Mouse (Mus musculus) neural tube, embryonic 13.5 days (tissue): ENCODE results near the gene Ccdc60. TPM values are rescaled to one million over a fixed set of nuclear protein-coding genes. Genes with fewer than 3 reads are reported as not detected.
A peak's percentile ranks its signal among the peaks of the same experiment; 100 is the strongest.
"Not testable (repeated sequence)": the region's sequence is repeated elsewhere in the genome, so short reads cannot be mapped to it uniquely, and the experiment has no call there.

Experiments
- ATAC-seq: fragments of 200-750 bp; cut with Nextera tagmentation; 2 replicates; pipeline ENCODE4 v1.8.0; 2017; ENCODE audit warnings: low read depth, mild to moderate bottlenecking, moderate TSS enrichment, moderate library complexity
- H3K27ac ChIP-seq: fragments of 300-500 bp; sonication (generic); replicated peaks from 2 replicates; pipeline ENCODE4 v1.5.1; 2015; ENCODE audit warnings: moderate library complexity, mild to moderate bottlenecking, inconsistent platforms
- H3K27me3 ChIP-seq: fragments of 300-500 bp; sonication (generic); 2 replicates; pipeline ENCODE4 v1.6.1; 2015; ENCODE audit warnings: mild to moderate bottlenecking, inconsistent platforms
- H3K36me3 ChIP-seq: fragments of 300-500 bp; sonication (generic); 2 replicates; pipeline ENCODE4 v1.6.1; 2015; ENCODE audit warnings: mild to moderate bottlenecking, inconsistent platforms
- H3K4me1 ChIP-seq: fragments of 300-500 bp; sonication (generic); replicated peaks from 2 replicates; pipeline ENCODE4 v1.6.1; 2015; ENCODE audit warnings: inconsistent platforms
- H3K4me2 ChIP-seq: fragments of 300-500 bp; sonication (generic); 2 replicates; pipeline ENCODE4 v1.6.1; 2015; ENCODE audit warnings: inconsistent platforms, mild to moderate bottlenecking, moderate library complexity
- H3K4me3 ChIP-seq: fragments of 300-500 bp; sonication (generic); 2 replicates; pipeline ENCODE4 v1.5.1; 2015; ENCODE audit warnings: mild to moderate bottlenecking, inconsistent platforms
- H3K9ac ChIP-seq: fragments of 300-500 bp; sonication (generic); 2 replicates; pipeline ENCODE4 v1.6.1; 2015; ENCODE audit warnings: moderate library complexity, mild to moderate bottlenecking, inconsistent platforms
- H3K9me3 ChIP-seq: fragments of 300-500 bp; sonication (generic); 2 replicates; pipeline ENCODE4 v1.6.1; 2016; ENCODE audit warnings: inconsistent platforms
- WGBS: fragments of 180-500 bp; shearing (Covaris S2); methylation state at CpG from one replicate; pipeline ENCODE4 v1.1.7; 2015; 5-methylcytosine and 5-hydroxymethylcytosine counted together
- polyA plus RNA-seq: library from polyadenylated mRNA; unstranded; fragments of >200 nt; fragmentation: Nextera tagmentation; extraction: Ambion mirVana; gene quantifications from 2 replicates; pipeline ENCODE4 v1.2.1, GENCODE M21; 2015

The Ccdc60 gene
- 0.82 and 1.0 TPM in 2 replicates for polyA plus RNA-seq

GRCm38 (mm10) chr5:116288849-116289570 lies at the start of gene Ccdc60:
Gene Ccdc60, minus strand, starts transcription at chr5:116288985.
- Histone ChIP-seq H3K9ac (peak within 1 kb of the TSS; percentile 61), H3K4me3 (0 out of 2 replicates have a peak within 1 kb of the TSS, but pooled peaks have one; percentile 1), H3K27ac (peak within 1 kb of the TSS; percentile 79)

GRCm38 (mm10) chr5:116336191-116336590 lies 47.4 kb upstream of the Ccdc60 start:
- Histone ChIP-seq H3K4me1 (peaks cover 8% of the 10 kb centered on the region), H3K36me3 (no peaks in the 10 kb centered on the region), H3K9ac (no peak overlapping the region), H3K27me3 (no peaks in the 10 kb centered on the region), H3K4me3 (no peak overlapping the region), H3K9me3 (no peaks in the 10 kb centered on the region), H3K27ac (no peak overlapping the region), H3K4me2 (no peak overlapping the region)
- no peak for ATAC-seq

More at GRCm38 (mm10) chr5:116288849-116289570, at the start of gene Ccdc60:
- peak within 1 kb of the TSS; percentile 45 for H3K4me2 ChIP-seq
- peaks cover 5% of the 10 kb centered on the region; the same call in 1 of the 2 replicates for H3K27me3 ChIP-seq
- no peaks in the 10 kb centered on the region for H3K9me3 ChIP-seq
- ATAC-seq = peak; percentile 64; the same call in 1 of the 2 replicates
- peaks cover 49% of the 10 kb centered on the region for H3K4me1 ChIP-seq
- no peaks in the 10 kb centered on the region for H3K36me3 ChIP-seq
- whole genome bisulfite sequencing = 5% methylated on average over 28 of the region's 28 CpGs

GRCm38 (mm10) chr5:116328911-116329310 lies 40.1 kb upstream of the Ccdc60 start:
- Histone ChIP-seq H3K4me1 (peaks cover 8% of the 10 kb centered on the region), H3K9me3 (peaks cover 7% of the 10 kb centered on the region; the same call in 1 of the 2 replicates), H3K9ac (no peak overlapping the region), H3K4me2 (no peak overlapping the region), H3K27ac (no peak overlapping the region), H3K27me3 (peaks cover 16% of the 10 kb centered on the region; the same call in 1 of the 2 replicates), H3K4me3 (no peak overlapping the region), H3K36me3 (no peaks in the 10 kb centered on the region)
- no peak for ATAC-seq
- WGBS = 89% methylated on average over 4 of the region's 4 CpGs

- H3K4me2 ChIP-seq = no peak overlapping the region
- H3K9me3 ChIP-seq = peaks cover 7% of the 10 kb centered on the region; the same call in 1 of the 2 replicates
- no peaks in the 10 kb centered on the region for H3K36me3 ChIP-seq
- H3K4me1 ChIP-seq = peaks cover 35% of the 10 kb centered on the region
- H3K4me3 ChIP-seq = no peak overlapping the region
- no peak overlapping the region for H3K9ac ChIP-seq
- ATAC-seq = no peak
- peaks cover 38% of the 10 kb centered on the region for H3K27me3 ChIP-seq
- peak overlapping the region; percentile 88 for H3K27ac ChIP-seq
- WGBS = 19% methylated on average over 5 of the region's 5 CpGs
Measured at GRCm38 (mm10) chr5:116323401-116323800, 34.6 kb upstream of the Ccdc60 start.

- peak overlapping the region; percentile 88 for H3K27ac ChIP-seq
- peaks cover 44% of the 10 kb centered on the region for H3K27me3 ChIP-seq
- 17% methylated on average over 15 of the region's 15 CpGs for WGBS
- peak; percentile 90 for ATAC-seq
- H3K4me3 ChIP-seq = no peak overlapping the region
- no peak overlapping the region for H3K9ac ChIP-seq
- H3K4me2 ChIP-seq = peak overlapping the region; percentile 36
- no peaks in the 10 kb centered on the region for H3K36me3 ChIP-seq
- H3K9me3 ChIP-seq = peaks cover 7% of the 10 kb centered on the region; the same call in 1 of the 2 replicates
- peaks cover 35% of the 10 kb centered on the region for H3K4me1 ChIP-seq
Measured at GRCm38 (mm10) chr5:116322365-116323027, 33.7 kb upstream of the Ccdc60 start.

GRCm38 (mm10) chr5:116313711-116314110 lies 24.9 kb upstream of the Ccdc60 start:
- no peak overlapping the region for H3K4me2 ChIP-seq
- H3K27me3 ChIP-seq = peaks cover 11% of the 10 kb centered on the region
- no peak for ATAC-seq
- H3K36me3 ChIP-seq = no peaks in the 10 kb centered on the region
- H3K4me3 ChIP-seq = no peak overlapping the region
- 78% methylated on average over 8 of the region's 8 CpGs for WGBS
- H3K4me1 ChIP-seq = peaks cover 30% of the 10 kb centered on the region
- no peak overlapping the region for H3K27ac ChIP-seq
- H3K9ac ChIP-seq = no peak overlapping the region
- H3K9me3 ChIP-seq = no peaks in the 10 kb centered on the region

- peak; percentile 60; the same call in 1 of the 2 replicates for ATAC-seq
- Histone ChIP-seq H3K4me3 (peak overlapping the region; percentile 11; the same call in 1 of the 2 replicates), H3K9ac (peak overlapping the region; percentile 41), H3K36me3 (no peaks in the 10 kb centered on the region), H3K9me3 (no peaks in the 10 kb centered on the region), H3K4me2 (peak overlapping the region; percentile 46), H3K27me3 (peaks cover 4% of the 10 kb centered on the region; the same call in 1 of the 2 replicates), H3K4me1 (peaks cover 32% of the 10 kb centered on the region), H3K27ac (peak overlapping the region; percentile 83)
- WGBS = 14% methylated on average over 15 of the region's 15 CpGs
Measured at GRCm38 (mm10) chr5:116312111-116312737, 23.4 kb upstream of the Ccdc60 start.

GRCm38 (mm10) chr5:116311636-116312035 lies 22.9 kb upstream of the Ccdc60 start:
- peak overlapping the region; percentile 83 for H3K27ac ChIP-seq
- no peak for ATAC-seq
- H3K4me3 ChIP-seq = no peak overlapping the region
- H3K4me2 ChIP-seq = peak overlapping the region; percentile 46
- H3K36me3 ChIP-seq = no peaks in the 10 kb centered on the region
- no peaks in the 10 kb centered on the region for H3K9me3 ChIP-seq
- H3K9ac ChIP-seq = no peak overlapping the region
- H3K4me1 ChIP-seq = peaks cover 32% of the 10 kb centered on the region
- 96% methylated on average over 6 of the region's 6 CpGs for WGBS
- H3K27me3 ChIP-seq = peaks cover 4% of the 10 kb centered on the region; the same call in 1 of the 2 replicates

GRCm38 (mm10) chr5:116309383-116309801 lies 20.6 kb upstream of the Ccdc60 start:
- 37% methylated on average over 6 of the region's 6 CpGs for WGBS
- H3K27ac ChIP-seq = peak overlapping the region; percentile 49

GRCm38 (mm10) chr5:116305557-116305956 lies 16.8 kb upstream of the Ccdc60 start:
- no peak for ATAC-seq
- no peaks in the 10 kb centered on the region for H3K36me3 ChIP-seq

More at GRCm38 (mm10) chr5:116309383-116309801, 20.6 kb upstream of the Ccdc60 start:
- H3K4me2 ChIP-seq = no peak overlapping the region
- no peaks in the 10 kb centered on the region for H3K36me3 ChIP-seq
- no peak overlapping the region for H3K9ac ChIP-seq
- H3K27me3 ChIP-seq = no peaks in the 10 kb centered on the region; the same call in 1 of the 2 replicates
- H3K9me3 ChIP-seq = no peaks in the 10 kb centered on the region
- H3K4me1 ChIP-seq = peaks cover 32% of the 10 kb centered on the region
- no peak overlapping the region for H3K4me3 ChIP-seq
- peak; percentile 64; the same call in 1 of the 2 replicates for ATAC-seq

GRCm38 (mm10) chr5:116305146-116305545 lies 16.4 kb upstream of the Ccdc60 start:
- H3K36me3 ChIP-seq, H3K9me3 ChIP-seq, H3K27me3 ChIP-seq, H3K4me2 ChIP-seq, H3K9ac ChIP-seq, H3K27ac ChIP-seq, ATAC-seq, H3K4me3 ChIP-seq: not testable (repeated sequence)
- H3K4me1 ChIP-seq = peaks cover 12% of the 10 kb centered on the region

More at GRCm38 (mm10) chr5:116305557-116305956, 16.8 kb upstream of the Ccdc60 start:
- Histone ChIP-seq H3K27me3 (no peaks in the 10 kb centered on the region; the same call in 1 of the 2 replicates), H3K4me2 (no peak overlapping the region), H3K9me3 (no peaks in the 10 kb centered on the region), H3K9ac (no peak overlapping the region), H3K4me1 (peaks cover 12% of the 10 kb centered on the region), H3K4me3 (no peak overlapping the region), H3K27ac (no peak overlapping the region)
- 79% methylated on average over 4 of the region's 4 CpGs for WGBS
